Mouse (Mus musculus): ENCODE measurements around the gene Slfn1. TPM values are rescaled to one million over a fixed set of nuclear protein-coding genes. Genes with fewer than 3 reads are reported as not detected.

Slfn1 gene
- polyA plus RNA-seq (2015; fragmentation: Nextera tagmentation; extraction: Ambion mirVana), result 0.08 TPM in 1 of 2 replicates, not detected in the other

DNA sequence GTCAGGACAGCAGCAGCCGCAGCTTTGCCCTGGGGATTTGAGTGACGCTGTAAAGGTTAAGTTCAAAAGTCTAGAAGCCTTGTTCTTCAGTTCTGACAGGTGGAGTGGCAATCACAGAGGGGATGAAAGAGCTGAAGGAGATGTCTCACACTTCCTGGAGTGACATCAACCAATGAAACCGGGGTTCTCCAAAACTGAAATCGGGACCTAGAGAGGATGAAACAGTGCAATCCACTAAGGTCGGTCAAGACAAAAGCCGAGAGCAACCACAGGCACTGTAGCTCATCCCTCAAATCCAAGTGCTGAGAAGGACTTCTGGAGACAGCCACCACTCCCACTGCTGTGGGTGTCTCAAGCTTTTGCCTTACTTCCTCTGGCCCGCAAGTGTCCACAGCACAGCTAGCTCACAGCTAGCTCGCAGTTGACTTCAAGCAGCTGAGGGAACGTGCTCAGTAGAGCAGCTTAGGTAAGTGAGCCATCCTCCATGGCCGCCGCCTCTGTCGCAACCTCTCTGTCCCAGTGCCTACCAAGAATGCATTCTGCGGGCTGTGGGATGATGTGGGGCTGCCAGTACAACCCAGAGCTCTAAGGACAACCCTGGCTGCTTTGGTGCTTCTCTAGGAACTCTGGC is at the start of gene Slfn1:
Gene Slfn1, plus strand, starts transcription at position 253 of the 631 bp plus-strand sequence.
- no peak within 1 kb of the TSS for H3K27ac ChIP-seq (ENCODE audit: low read depth, low read length)
- no peaks in the 10 kb centered on the region for H3K4me1 ChIP-seq (ENCODE audit: control insufficient read depth, insufficient read depth, low read depth, low read length)
- H3K4me3 ChIP-seq (ENCODE audit: low read length), result no peak within 1 kb of the TSS
- no peak within 1 kb of the TSS for H3K9ac ChIP-seq (ENCODE audit: low read depth, low read length)
- no peaks in the 10 kb centered on the region for H3K36me3 ChIP-seq (ENCODE audit: control insufficient read depth, insufficient read depth, low read length)
- no peak for ATAC-seq
- WGBS, result 83% methylated on average over 13 of the region's 13 CpGs
- H3K27me3 ChIP-seq (replicated peaks; ENCODE audit: control insufficient read depth, insufficient read depth, low read length), result no peaks in the 10 kb centered on the region
- H3K4me2 ChIP-seq (ENCODE audit: low read length), result no peak within 1 kb of the TSS
- H3K9me3 ChIP-seq (ENCODE audit: control insufficient read depth, low read length), result no peaks in the 10 kb centered on the region

DNA sequence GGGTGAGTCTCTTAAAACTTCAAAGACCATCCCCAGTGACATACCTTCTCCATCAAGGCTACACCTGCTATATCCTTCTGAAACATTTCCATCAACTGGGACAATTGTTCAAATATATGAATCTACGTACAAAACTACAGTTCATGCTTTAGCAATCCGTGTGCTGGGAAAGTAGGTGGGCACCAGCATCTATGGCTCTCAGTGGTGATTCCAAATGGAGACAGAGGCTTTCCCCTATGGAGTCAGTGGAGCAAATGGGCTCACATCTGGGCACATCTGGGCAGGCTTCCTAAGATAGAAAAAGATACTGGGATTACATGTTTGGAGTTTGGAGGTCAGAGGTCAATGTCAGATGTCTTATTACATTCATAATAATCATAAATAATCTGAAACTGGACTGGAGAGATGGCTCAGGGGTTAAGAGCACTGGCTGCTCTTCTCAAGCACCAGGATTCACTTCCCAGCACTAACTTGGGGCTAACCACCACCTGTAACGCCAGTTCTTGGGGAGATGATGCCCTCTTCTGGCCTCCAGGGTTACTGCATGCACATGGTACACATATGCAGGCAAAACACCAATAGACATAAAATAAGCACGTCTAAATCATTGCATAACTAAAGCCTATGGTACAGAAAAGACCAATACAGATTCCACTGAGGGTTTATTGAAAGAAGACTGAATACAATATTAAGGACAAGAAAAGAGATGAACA is 48.5 kb upstream of the Slfn1 start:
- no peak for ATAC-seq

DNA sequence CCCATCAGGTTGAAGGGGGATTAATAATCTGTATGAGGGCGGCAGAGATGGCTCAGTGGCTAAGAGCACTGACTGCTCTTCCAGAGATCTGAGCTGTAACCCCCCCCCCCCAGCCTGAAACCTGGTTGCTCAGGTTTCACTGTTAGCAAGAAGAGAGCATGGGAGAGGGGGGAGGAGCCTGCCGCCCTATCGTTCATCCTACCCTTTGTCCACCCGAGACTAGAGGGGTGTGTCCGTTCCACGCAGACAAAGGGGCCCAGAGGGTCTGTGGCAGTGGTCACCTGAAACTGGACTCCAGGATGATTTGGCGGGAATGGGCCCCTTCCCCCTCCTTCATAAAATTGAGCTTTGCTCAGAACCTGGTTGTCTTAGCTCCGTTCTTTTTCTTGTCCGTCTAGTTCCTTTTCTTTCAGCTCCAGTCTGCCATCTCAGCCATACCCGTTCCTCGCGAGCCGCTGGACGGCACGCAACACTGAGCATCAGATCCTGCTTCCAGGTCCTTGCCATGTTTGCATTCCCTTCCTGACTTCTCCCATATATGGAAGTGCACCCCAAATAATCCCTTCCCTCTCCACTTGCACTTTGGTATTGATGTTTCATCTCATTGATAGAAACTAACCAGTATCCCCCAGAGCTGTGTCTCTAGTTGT is 46.2 kb upstream of the Slfn1 start:
- no peak overlapping the region for H3K27ac ChIP-seq (ENCODE audit: low read depth, low read length)
- ATAC-seq, result no peak
- WGBS, result 84% methylated on average over 15 of the region's 15 CpGs

More for the DNA sequence above, 48.5 kb upstream of the Slfn1 start:
- H3K9ac ChIP-seq (ENCODE audit: low read depth, low read length), result no peak overlapping the region
- WGBS, result 79% methylated on average over 4 of the region's 4 CpGs
- no peaks in the 10 kb centered on the region for H3K4me1 ChIP-seq (ENCODE audit: control insufficient read depth, insufficient read depth, low read depth, low read length)
- H3K4me3 ChIP-seq (ENCODE audit: low read length), result no peak overlapping the region
- H3K27me3 ChIP-seq (replicated peaks; ENCODE audit: control insufficient read depth, insufficient read depth, low read length), result no peaks in the 10 kb centered on the region
- no peaks in the 10 kb centered on the region for H3K36me3 ChIP-seq (ENCODE audit: control insufficient read depth, insufficient read depth, low read length)
- no peaks in the 10 kb centered on the region for H3K9me3 ChIP-seq (ENCODE audit: control insufficient read depth, low read length)
- no peak overlapping the region for H3K4me2 ChIP-seq (ENCODE audit: low read length)
- no peak overlapping the region for H3K27ac ChIP-seq (ENCODE audit: low read depth, low read length)

DNA sequence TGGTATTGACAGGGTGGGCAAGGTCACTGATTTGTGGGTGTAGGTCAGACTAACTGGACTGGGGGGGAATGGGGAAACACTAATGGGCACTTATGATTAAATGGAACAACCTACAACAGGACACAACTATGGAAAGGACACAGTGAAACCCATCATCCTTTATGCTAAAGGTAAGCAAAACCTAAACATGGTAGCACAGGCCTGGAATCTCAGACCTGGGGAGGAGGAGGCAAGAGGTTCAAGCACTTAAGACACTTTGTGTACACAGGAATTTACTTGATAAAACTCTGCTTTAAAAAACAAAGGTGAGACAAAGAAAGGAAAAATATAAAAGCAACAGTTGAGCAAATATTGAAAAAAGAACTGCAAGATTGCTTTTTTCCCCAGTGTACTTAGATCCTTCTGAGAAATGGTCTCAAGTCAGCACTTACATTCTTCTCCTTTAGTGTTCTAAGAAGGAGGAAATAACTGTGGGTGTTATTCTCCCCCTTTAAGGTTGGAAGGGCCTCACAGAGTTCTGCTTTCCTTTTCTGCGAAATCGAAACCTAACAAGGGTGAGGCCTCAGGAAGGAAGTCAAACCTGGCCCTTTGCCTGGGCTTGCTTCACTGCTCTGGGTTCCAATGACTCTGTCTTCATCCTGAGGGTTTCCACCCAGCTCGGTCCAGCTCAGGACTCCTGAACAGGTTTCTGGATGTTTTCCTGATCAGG is 38.8 kb upstream of the Slfn1 start:
- WGBS, result 68% methylated on average over 3 of the region's 3 CpGs

More for the DNA sequence above, 46.2 kb upstream of the Slfn1 start:
- Histone ChIP-seq H3K36me3 (ENCODE audit: control insufficient read depth, insufficient read depth, low read length) (no peaks in the 10 kb centered on the region), H3K9ac (ENCODE audit: low read depth, low read length) (no peak overlapping the region), H3K4me1 (ENCODE audit: control insufficient read depth, insufficient read depth, low read depth, low read length) (no peaks in the 10 kb centered on the region), H3K4me2 (ENCODE audit: low read length) (no peak overlapping the region), H3K4me3 (ENCODE audit: low read length) (no peak overlapping the region), H3K9me3 (ENCODE audit: control insufficient read depth, low read length) (no peaks in the 10 kb centered on the region), H3K27me3 (replicated peaks; ENCODE audit: control insufficient read depth, insufficient read depth, low read length) (no peaks in the 10 kb centered on the region)

DNA sequence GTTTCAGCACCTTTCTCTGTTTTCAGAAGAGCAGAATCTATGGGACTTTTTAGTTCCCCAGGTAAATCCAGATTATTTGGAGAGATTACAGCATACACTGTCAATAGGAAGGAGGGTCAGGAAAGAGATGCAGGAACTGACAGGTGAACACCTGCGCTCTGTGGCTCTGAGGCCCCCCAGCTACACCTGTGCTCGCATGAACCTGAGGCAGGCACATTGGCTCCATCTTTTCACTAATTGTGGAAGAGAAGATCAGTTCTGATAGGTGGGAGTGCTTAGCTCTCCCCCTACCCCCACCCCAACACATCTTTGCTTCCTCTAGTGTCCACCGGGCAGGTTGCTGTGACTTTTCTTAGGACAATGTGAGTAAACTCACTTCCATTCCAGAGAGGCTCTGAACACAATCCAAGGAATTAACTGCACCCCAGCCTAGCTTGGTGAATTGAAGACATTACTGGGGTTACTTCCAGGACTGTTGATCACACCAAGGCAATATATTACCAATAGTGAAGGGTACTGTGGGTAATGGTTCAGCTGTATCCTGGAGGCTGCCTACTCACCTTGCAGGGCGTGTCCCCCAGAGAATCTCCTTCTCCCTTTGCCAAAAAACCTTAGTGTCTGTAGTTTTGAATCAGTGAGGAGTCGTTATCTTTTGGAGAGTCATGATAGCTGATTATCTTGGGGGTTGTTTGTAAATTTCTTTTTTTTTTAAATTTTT is 38.1 kb upstream of the Slfn1 start:
- WGBS, result 84% methylated on average over 5 of the region's 5 CpGs

More for the DNA sequence above, 38.8 kb upstream of the Slfn1 start:
- no peaks in the 10 kb centered on the region for H3K9me3 ChIP-seq (ENCODE audit: control insufficient read depth, low read length)
- H3K4me1 ChIP-seq (ENCODE audit: control insufficient read depth, insufficient read depth, low read depth, low read length), result no peaks in the 10 kb centered on the region
- no peak for ATAC-seq
- H3K27ac ChIP-seq (ENCODE audit: low read depth, low read length), result no peak overlapping the region
- no peak overlapping the region for H3K4me3 ChIP-seq (ENCODE audit: low read length)
- H3K36me3 ChIP-seq (ENCODE audit: control insufficient read depth, insufficient read depth, low read length), result no peaks in the 10 kb centered on the region
- no peak overlapping the region for H3K4me2 ChIP-seq (ENCODE audit: low read length)
- H3K27me3 ChIP-seq (replicated peaks; ENCODE audit: control insufficient read depth, insufficient read depth, low read length), result no peaks in the 10 kb centered on the region
- no peak overlapping the region for H3K9ac ChIP-seq (ENCODE audit: low read depth, low read length)

DNA sequence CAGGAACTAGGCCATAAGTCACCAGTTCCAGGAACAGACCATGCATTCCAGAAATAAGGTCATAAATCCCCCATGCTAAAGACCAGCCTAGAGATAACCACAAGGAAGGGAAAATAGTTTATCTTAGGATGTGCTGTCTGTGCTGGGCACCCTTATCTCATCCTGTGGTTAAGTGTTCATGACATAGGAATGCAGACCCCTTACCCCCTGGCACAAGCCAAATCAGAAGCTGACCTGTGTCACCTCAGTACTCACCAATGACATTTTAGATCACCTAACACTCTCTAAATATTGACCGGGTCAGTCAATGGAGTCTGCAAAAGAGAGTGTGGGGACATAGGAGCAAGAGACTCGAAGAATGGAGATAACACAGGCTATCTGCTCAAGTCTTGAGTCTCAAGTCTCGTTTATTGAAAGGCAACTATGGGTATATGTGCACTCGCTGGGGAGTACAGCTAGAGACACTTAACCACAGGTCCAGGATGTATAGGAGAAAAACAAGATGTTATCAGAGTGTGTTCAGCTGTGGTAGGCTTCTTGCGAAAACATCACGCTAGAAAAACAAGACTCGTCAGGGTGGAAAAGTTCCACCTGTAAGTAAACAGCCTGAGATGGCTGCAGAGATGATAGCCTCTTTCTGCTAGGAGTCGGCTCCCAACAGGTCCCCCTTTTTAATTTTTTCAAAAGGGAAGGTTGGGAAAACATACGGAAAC is 37.0 kb upstream of the Slfn1 start:
- Histone ChIP-seq H3K4me3 (ENCODE audit: low read length) (no peak overlapping the region), H3K4me2 (ENCODE audit: low read length) (no peak overlapping the region), H3K36me3 (ENCODE audit: control insufficient read depth, insufficient read depth, low read length) (no peaks in the 10 kb centered on the region), H3K9me3 (ENCODE audit: control insufficient read depth, low read length) (no peaks in the 10 kb centered on the region), H3K9ac (ENCODE audit: low read depth, low read length) (no peak overlapping the region), H3K27ac (ENCODE audit: low read depth, low read length) (no peak overlapping the region), H3K4me1 (ENCODE audit: control insufficient read depth, insufficient read depth, low read depth, low read length) (no peaks in the 10 kb centered on the region), H3K27me3 (replicated peaks; ENCODE audit: control insufficient read depth, insufficient read depth, low read length) (no peaks in the 10 kb centered on the region)
- ATAC-seq, result no peak
- 88% methylated on average over 9 of the region's 9 CpGs for WGBS

More for the DNA sequence above, 38.1 kb upstream of the Slfn1 start:
- no peaks in the 10 kb centered on the region for H3K9me3 ChIP-seq (ENCODE audit: control insufficient read depth, low read length)
- no peak overlapping the region for H3K4me2 ChIP-seq (ENCODE audit: low read length)
- H3K27ac ChIP-seq (ENCODE audit: low read depth, low read length), result no peak overlapping the region
- H3K4me1 ChIP-seq (ENCODE audit: control insufficient read depth, insufficient read depth, low read depth, low read length), result no peaks in the 10 kb centered on the region
- no peak overlapping the region for H3K4me3 ChIP-seq (ENCODE audit: low read length)
- no peak overlapping the region for H3K9ac ChIP-seq (ENCODE audit: low read depth, low read length)
- no peaks in the 10 kb centered on the region for H3K27me3 ChIP-seq (replicated peaks; ENCODE audit: control insufficient read depth, insufficient read depth, low read length)
- ATAC-seq, result no peak
- H3K36me3 ChIP-seq (ENCODE audit: control insufficient read depth, insufficient read depth, low read length), result no peaks in the 10 kb centered on the region

DNA sequence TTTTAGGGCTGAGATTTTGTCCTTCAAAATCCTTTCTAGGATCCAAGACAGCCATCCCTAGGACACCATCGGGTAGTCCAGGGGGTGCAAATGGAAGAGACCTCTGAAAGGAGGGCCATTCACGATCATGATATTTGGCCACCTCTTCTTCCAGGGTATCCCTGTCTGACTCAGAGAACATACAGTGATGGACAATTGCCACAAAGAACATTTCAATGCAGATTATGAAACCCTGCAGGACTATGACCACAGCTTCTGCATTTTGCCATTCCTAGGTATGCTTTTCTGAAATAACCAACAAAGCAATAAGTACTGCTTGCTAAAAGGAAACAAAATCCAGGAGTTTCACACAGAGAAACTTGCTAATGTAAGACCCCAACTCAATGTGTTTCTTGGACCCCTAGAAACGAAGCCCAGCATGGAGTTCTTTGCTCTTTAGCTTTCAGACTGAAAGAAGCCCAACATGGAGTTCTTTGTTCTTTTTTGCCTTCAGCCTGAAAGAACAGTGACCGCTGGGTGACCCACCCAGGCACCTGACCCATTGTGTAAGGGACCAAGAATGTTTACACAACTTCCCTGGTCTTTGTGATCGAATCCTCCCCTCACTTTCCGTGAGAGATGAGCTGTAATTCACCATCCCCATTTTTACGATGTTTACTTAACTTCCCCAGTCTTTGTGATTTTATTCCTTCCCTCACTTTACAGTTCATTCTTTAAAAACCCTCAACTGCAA is 33.7 kb upstream of the Slfn1 start:
- Histone ChIP-seq H3K4me2 (ENCODE audit: low read length) (no peak overlapping the region), H3K27ac (ENCODE audit: low read depth, low read length) (no peak overlapping the region), H3K9ac (ENCODE audit: low read depth, low read length) (no peak overlapping the region), H3K4me1 (ENCODE audit: control insufficient read depth, insufficient read depth, low read depth, low read length) (no peaks in the 10 kb centered on the region), H3K36me3 (ENCODE audit: control insufficient read depth, insufficient read depth, low read length) (no peaks in the 10 kb centered on the region), H3K9me3 (ENCODE audit: control insufficient read depth, low read length) (no peaks in the 10 kb centered on the region), H3K4me3 (ENCODE audit: low read length) (no peak overlapping the region), H3K27me3 (replicated peaks; ENCODE audit: control insufficient read depth, insufficient read depth, low read length) (no peaks in the 10 kb centered on the region)
- no peak for ATAC-seq
- WGBS, result 60% methylated on average over 7 of the region's 7 CpGs

DNA sequence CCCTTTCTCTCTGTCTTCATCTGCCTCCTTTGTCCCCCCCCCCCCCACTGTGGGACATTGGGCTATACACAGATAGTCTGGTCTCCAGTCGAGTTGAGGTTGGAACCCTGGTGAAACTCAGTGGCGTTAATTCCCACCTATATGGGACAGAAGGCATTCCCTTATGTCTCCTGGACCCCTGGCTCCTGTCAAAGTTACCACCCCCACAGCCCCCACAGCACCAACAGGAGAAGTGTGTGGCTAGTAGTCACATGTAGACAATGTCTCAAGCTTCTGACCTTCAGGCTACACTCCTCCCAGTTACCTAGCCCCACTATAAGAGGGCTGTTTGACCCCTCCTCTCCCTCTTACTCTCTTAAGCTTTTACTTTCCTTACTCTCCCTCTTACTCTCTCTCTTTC is 32.5 kb upstream of the Slfn1 start:
- no peak overlapping the region for H3K4me2 ChIP-seq (ENCODE audit: low read length)
- 97% methylated on average over 2 of the region's 2 CpGs for WGBS

More for the DNA sequence above, 32.5 kb upstream of the Slfn1 start:
- H3K4me1 ChIP-seq (ENCODE audit: control insufficient read depth, insufficient read depth, low read depth, low read length), result no peaks in the 10 kb centered on the region
- H3K4me3 ChIP-seq (ENCODE audit: low read length), result no peak overlapping the region
- no peaks in the 10 kb centered on the region for H3K36me3 ChIP-seq (ENCODE audit: control insufficient read depth, insufficient read depth, low read length)
- H3K9me3 ChIP-seq (ENCODE audit: control insufficient read depth, low read length), result no peaks in the 10 kb centered on the region
- H3K9ac ChIP-seq (ENCODE audit: low read depth, low read length), result no peak overlapping the region
- no peaks in the 10 kb centered on the region for H3K27me3 ChIP-seq (replicated peaks; ENCODE audit: control insufficient read depth, insufficient read depth, low read length)
- no peak for ATAC-seq
- H3K27ac ChIP-seq (ENCODE audit: low read depth, low read length), result no peak overlapping the region

Data from hindbrain, embryonic 16.5 days (tissue).